Mouse (Mus musculus): ENCODE data around the gene Brdt. TPM values are rescaled to one million over a fixed set of nuclear protein-coding genes. Genes with fewer than 3 reads are reported as not detected.
"Not testable (repeated sequence)": the region's sequence is repeated elsewhere in the genome, so short reads cannot be mapped to it uniquely, and the experiment has no call there.

Brdt gene
- polyA plus RNA-seq, 1 experiment: 10.7 TPM

DNA sequence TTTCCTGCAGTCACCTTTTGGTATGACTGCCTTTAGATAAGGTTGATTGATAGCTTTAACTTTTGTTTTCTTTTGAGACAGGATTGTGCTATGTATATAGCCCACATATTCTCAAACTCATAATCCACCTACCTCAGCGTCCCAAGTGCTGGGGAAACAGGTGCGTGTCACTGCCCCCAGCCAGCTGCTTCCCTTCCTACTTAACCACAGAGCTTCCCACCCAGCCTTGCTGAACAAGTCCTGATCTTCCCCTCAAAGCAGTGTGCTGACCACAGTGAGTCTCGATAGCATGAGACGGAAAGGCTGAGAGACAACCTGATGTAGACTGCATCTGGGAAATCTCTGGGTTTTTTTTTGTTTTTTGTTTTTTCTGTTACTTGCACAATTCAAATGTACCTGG is 42.3 kb downstream of the Brdt start:
- no peak overlapping the region for H3K4me3 ChIP-seq (replicated peaks; ENCODE audit: insufficient read depth, low read depth, low read length)
- no peaks in the 10 kb centered on the region for H3K4me1 ChIP-seq (ENCODE audit: control insufficient read depth, insufficient read depth, low read length)
- H3K27ac ChIP-seq (ENCODE audit: insufficient read depth, low read length): no peak overlapping the region
- 93% methylated on average over 4 of the region's 4 CpGs for WGBS
- H3K27me3 ChIP-seq (ENCODE audit: control insufficient read depth, insufficient read depth, low read length): no peaks in the 10 kb centered on the region
- no peak for DNase-seq
- TF ChIP-seq CTCF (IDR thresholded peaks at IDR 0.05; ENCODE audit: borderline replicate concordance, insufficient read depth, low read depth, low read length) (no peak), POLR2A (IDR thresholded peaks at IDR 0.05; ENCODE audit: borderline replicate concordance, insufficient read depth, low read length) (no peak)

DNA sequence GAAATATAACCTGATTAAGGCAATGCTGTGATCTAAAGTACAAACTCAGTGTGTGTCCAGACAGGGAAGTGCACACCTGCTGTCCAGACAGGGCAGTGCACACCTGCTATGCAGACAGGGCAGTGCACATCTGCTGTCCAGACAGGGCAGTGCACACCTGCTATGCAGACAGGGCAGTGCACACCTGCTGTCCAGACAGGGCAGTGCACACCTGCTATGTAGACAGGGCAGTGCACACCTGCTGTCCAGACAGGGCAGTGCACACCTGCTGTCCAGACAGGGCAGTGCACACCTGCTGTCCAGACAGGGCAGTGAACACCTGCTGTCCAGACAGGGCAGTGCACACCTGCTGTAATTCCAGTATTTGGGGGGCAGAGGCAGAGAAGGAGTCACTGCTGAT is 55.5 kb downstream of the Brdt start:
- H3K4me1 ChIP-seq (ENCODE audit: control insufficient read depth, insufficient read depth, low read length); DNase-seq; H3K27ac ChIP-seq (ENCODE audit: insufficient read depth, low read length); H3K27me3 ChIP-seq (ENCODE audit: control insufficient read depth, insufficient read depth, low read length); H3K4me3 ChIP-seq (replicated peaks; ENCODE audit: insufficient read depth, low read depth, low read length): not testable (repeated sequence)

DNA sequence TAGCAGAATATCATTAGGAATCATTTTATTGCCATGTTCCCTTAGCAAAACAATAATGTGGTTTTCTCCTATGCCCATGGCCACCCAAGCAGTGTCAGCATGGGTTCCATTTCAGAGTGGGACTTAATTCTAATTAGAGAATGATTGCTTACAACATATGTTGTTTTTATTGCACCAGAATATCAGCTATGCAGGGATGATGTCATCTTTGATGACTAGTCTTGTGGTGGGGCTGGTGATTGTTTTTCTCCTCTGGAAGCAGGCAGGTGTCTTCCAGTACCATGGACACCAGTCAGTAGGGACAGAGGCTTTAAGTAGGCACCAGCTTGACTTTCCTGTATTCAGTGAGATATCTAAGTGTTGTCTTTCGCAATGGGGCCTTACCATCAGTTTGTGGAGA is 56.8 kb downstream of the Brdt start:
- Histone ChIP-seq H3K4me1 (ENCODE audit: control insufficient read depth, insufficient read depth, low read length) (no peaks in the 10 kb centered on the region), H3K27me3 (ENCODE audit: control insufficient read depth, insufficient read depth, low read length) (no peaks in the 10 kb centered on the region), H3K4me3 (replicated peaks; ENCODE audit: insufficient read depth, low read depth, low read length) (no peak overlapping the region), H3K27ac (ENCODE audit: insufficient read depth, low read length) (no peak overlapping the region)
- WGBS: 68% methylated on average over 1 of the region's 1 CpGs
- no peak for DNase-seq
- no peak for TF ChIP-seq CTCF (IDR thresholded peaks at IDR 0.05; ENCODE audit: borderline replicate concordance, insufficient read depth, low read depth, low read length)
- no peak for TF ChIP-seq POLR2A (IDR thresholded peaks at IDR 0.05; ENCODE audit: borderline replicate concordance, insufficient read depth, low read length)

DNA sequence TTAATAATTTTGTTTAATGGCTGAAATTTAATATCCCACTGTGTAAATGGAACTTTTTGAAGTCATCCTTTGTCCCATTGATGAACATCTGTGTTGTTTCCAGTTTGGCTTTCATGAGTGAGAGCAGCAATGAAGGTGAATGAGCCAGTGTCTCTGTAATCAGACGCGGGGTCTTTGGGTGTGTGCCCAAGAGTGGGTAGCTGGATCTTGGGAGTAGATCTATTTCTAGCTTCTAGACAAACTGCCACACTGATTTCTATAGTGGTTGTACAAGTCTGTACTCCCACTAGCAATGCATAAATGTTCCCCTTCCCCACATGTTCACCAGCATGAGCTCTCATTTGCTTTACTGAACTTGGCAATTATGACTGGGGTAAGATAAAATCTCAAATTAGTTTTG is 58.4 kb downstream of the Brdt start:
- Histone ChIP-seq H3K27ac (ENCODE audit: insufficient read depth, low read length) (no peak overlapping the region), H3K4me3 (replicated peaks; ENCODE audit: insufficient read depth, low read depth, low read length) (no peak overlapping the region), H3K27me3 (ENCODE audit: control insufficient read depth, insufficient read depth, low read length) (no peaks in the 10 kb centered on the region), H3K4me1 (ENCODE audit: control insufficient read depth, insufficient read depth, low read length) (no peaks in the 10 kb centered on the region)
- DNase-seq: no peak
- no peak for TF ChIP-seq POLR2A (IDR thresholded peaks at IDR 0.05; ENCODE audit: borderline replicate concordance, insufficient read depth, low read length)
- no peak for TF ChIP-seq CTCF (IDR thresholded peaks at IDR 0.05; ENCODE audit: borderline replicate concordance, insufficient read depth, low read depth, low read length)
- 82% methylated on average over 2 of the region's 2 CpGs for WGBS

DNA sequence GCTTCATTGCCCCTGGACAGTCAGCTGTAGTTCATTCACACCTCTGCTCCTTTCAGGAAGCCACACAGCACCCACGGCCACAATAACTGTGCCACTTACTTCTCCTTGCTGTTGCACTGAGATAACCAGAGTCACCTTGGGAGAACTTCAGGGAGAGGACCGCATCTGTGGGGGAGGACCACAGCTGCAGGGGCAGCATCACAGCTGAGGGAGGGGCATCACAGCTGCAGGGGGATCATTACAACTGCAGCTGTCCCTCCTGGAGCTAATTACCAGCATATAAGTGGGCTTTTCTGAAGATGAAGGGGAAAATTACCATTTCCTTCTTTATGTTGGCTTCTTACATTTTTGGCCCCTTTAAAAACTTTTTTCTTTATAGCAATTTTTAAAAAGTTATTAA is 63.5 kb downstream of the Brdt start:
- WGBS: 80% methylated on average over 2 of the region's 2 CpGs
- Histone ChIP-seq H3K27ac (ENCODE audit: insufficient read depth, low read length) (no peak overlapping the region), H3K4me1 (ENCODE audit: control insufficient read depth, insufficient read depth, low read length) (no peaks in the 10 kb centered on the region), H3K4me3 (replicated peaks; ENCODE audit: insufficient read depth, low read depth, low read length) (no peak overlapping the region), H3K27me3 (ENCODE audit: control insufficient read depth, insufficient read depth, low read length) (no peaks in the 10 kb centered on the region)
- TF ChIP-seq CTCF (IDR thresholded peaks at IDR 0.05; ENCODE audit: borderline replicate concordance, insufficient read depth, low read depth, low read length) (no peak), POLR2A (IDR thresholded peaks at IDR 0.05; ENCODE audit: borderline replicate concordance, insufficient read depth, low read length) (no peak)
- no peak for DNase-seq

DNA sequence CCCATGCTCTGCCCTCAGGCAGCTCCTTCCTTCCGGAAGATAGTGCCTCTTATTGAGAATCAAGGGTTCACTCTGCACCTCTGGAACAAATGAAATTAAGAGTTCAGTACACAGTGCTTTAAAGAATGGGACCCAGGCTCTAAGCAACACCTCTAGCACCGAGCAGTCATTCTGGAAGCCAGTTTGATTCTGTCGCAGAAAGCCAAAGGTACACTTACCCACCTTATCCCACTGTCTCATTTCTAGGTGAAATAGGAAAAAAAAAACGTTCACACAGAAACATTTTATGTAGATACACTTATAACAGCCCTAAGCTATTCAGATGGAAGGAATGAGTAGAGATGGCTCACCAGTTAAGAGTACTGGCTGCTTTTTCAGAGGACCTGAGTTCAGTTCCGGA is 71.5 kb downstream of the Brdt start, which contains the start of gene Ephx4:
Gene Ephx4 (plus strand): TSS at position 301 of the 400 bp plus-strand sequence.
- WGBS: 28% methylated on average over 5 of the region's 5 CpGs
- peaks cover 8% of the 10 kb centered on the region for H3K4me1 ChIP-seq (ENCODE audit: control insufficient read depth, insufficient read depth, low read length)
- no peak for TF ChIP-seq CTCF (IDR thresholded peaks at IDR 0.05; ENCODE audit: borderline replicate concordance, insufficient read depth, low read depth, low read length)
- TF ChIP-seq POLR2A (IDR thresholded peaks at IDR 0.05; ENCODE audit: borderline replicate concordance, insufficient read depth, low read length): no peak
- H3K27me3 ChIP-seq (ENCODE audit: control insufficient read depth, insufficient read depth, low read length): no peaks in the 10 kb centered on the region
- peak within 1 kb of the TSS; percentile 65 for H3K4me3 ChIP-seq (replicated peaks; ENCODE audit: insufficient read depth, low read depth, low read length)
- peak within 1 kb of the TSS; percentile 99 for H3K27ac ChIP-seq (ENCODE audit: insufficient read depth, low read length)
- DNase-seq: no peak

DNA sequence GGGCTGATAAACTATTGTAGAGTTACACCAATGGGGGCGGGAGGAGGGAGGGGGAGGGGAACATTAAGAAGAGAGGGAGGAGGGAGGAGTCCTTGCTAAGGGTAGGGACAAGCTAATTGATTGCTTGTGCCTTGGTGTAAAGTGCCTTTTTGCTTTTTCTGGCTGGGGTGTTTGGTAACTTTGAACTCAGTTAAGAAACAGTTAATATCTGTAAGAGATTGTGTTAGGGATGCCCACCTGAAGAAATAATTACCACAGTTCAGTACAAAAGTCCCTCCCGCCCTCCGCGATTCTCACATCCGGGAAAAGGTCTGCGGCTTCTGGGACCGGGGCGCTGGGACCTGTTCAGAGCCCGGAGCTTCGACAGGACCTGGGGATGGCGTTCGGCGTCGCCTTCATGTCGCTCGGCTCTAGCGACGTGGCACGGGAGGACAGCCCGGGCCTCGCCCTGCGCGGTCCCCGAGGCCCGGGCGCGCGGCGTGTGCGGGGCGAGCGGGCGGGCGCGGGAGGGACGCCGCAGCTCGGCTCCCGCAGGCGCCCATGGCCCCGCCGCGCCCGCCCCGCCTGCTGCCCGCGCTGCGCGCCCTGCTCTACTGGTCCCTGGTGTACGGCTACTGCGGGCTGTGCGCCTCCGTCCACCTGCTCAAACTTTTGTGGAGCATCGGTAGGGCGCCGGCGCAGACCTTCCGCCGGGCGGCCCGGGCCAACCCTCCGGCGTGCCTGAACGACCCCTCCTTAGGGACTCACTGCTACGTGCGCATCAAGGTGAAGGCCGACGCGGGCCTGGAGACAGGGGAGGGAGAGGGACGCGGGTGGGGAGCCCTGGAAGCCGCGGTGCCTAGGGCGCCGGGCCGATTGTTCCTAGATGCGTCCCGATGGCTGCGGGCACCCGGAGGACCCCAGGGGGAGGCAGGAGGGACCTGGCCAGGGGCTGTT is 72.3 kb downstream of the Brdt start:
- TF ChIP-seq CTCF (IDR thresholded peaks at IDR 0.05; ENCODE audit: borderline replicate concordance, insufficient read depth, low read depth, low read length) (no peak), POLR2A (IDR thresholded peaks at IDR 0.05; ENCODE audit: borderline replicate concordance, insufficient read depth, low read length) (0 out of 2 replicates have a peak, but pooled peaks have one; percentile 35)
- Histone ChIP-seq H3K27me3 (ENCODE audit: control insufficient read depth, insufficient read depth, low read length) (no peaks in the 10 kb centered on the region), H3K27ac (ENCODE audit: insufficient read depth, low read length) (peak overlapping the region; percentile 99), H3K4me3 (replicated peaks; ENCODE audit: insufficient read depth, low read depth, low read length) (peak overlapping the region; percentile 65), H3K4me1 (ENCODE audit: control insufficient read depth, insufficient read depth, low read length) (peaks cover 8% of the 10 kb centered on the region)
- DNase-seq: peak; percentile 66 to 73
- WGBS: under 1% methylated on average over 80 of the region's 80 CpGs

Measured in cerebellum, adult 2 months (tissue).